Mouse (Mus musculus) stomach, embryonic 15.5 days (tissue): Measurements from ENCODE around the gene 1810013L24Rik. TPM values are rescaled to one million over a fixed set of nuclear protein-coding genes. Genes with fewer than 3 reads are reported as not detected.

Experiments
- ATAC-seq: fragments of 200-750 bp; cut with Nextera tagmentation; 2 replicates; pipeline ENCODE4 v1.8.0; 2017; ENCODE audit warnings: low read depth, moderate number of reproducible peaks, moderate TSS enrichment; ENCODE audit not compliant: insufficient read depth, low FRiP score
- H3K27ac ChIP-seq: fragments of 300-500 bp; sonication (generic); 2 replicates; pipeline ENCODE4 v1.5.1; 2015; ENCODE audit warnings: mild to moderate bottlenecking, inconsistent platforms
- H3K27me3 ChIP-seq: fragments of 300-500 bp; sonication (generic); replicated peaks from 2 replicates; pipeline ENCODE4 v1.6.1; 2015; ENCODE audit warnings: inconsistent platforms
- H3K36me3 ChIP-seq: fragments of 300-500 bp; sonication (generic); 2 replicates; pipeline ENCODE4 v1.6.1; 2015; ENCODE audit warnings: inconsistent platforms
- H3K4me1 ChIP-seq: fragments of 300-500 bp; sonication (generic); 2 replicates; pipeline ENCODE4 v1.6.1; 2015; ENCODE audit warnings: inconsistent platforms
- H3K4me2 ChIP-seq: fragments of 300-500 bp; sonication (generic); 2 replicates; pipeline ENCODE4 v1.6.1; 2015; ENCODE audit warnings: mild to moderate bottlenecking, inconsistent platforms
- H3K4me3 ChIP-seq: fragments of 300-500 bp; sonication (generic); replicated peaks from 2 replicates; pipeline ENCODE4 v1.5.1; 2015; ENCODE audit warnings: inconsistent platforms
- H3K9ac ChIP-seq: fragments of 300-500 bp; sonication (generic); 2 replicates; pipeline ENCODE4 v1.6.1; 2015; ENCODE audit warnings: inconsistent platforms
- H3K9me3 ChIP-seq: fragments of 300-500 bp; sonication (generic); 2 replicates; pipeline ENCODE4 v1.6.1; 2016; ENCODE audit warnings: inconsistent platforms
- WGBS: fragments of 180-500 bp; shearing (Covaris S2); methylation state at CpG from one replicate; pipeline ENCODE4 v1.1.7; 2015; 5-methylcytosine and 5-hydroxymethylcytosine counted together
- polyA plus RNA-seq: library from polyadenylated mRNA; unstranded; fragments of >200 nt; fragmentation: Nextera tagmentation; extraction: Ambion mirVana; gene quantifications from 2 replicates; pipeline ENCODE4 v1.2.1, GENCODE M21; 2015

Gene 1810013L24Rik
- polyA plus RNA-seq, 1 experiment from 2014 or later = 20.8 TPM

DNA sequence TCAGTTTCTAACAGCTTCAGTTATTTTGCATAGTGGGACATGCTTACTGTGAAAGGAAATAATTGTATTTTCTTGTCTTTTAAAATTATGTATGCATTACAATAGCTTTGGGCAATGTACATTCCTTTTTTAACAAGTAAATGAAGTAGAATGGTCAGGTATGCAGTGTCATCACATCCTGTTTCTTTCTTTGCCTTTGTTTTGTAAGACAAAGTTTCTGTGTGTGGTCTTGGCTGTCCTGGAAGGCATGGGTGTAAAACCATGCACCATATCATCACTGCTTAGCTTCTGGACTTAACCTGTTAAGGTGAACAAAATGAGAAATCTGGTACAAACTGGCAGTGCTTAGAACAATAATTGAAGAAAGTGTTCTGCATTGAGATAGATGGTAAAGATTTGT, 9.0 kb downstream of the 1810013L24Rik start:
- no peak overlapping the region for H3K4me3 ChIP-seq
- no peaks in the 10 kb centered on the region for H3K4me1 ChIP-seq
- no peak overlapping the region for H3K4me2 ChIP-seq
- H3K27me3 ChIP-seq = no peaks in the 10 kb centered on the region
- no peak overlapping the region for H3K9ac ChIP-seq
- no peaks in the 10 kb centered on the region for H3K9me3 ChIP-seq
- no peak overlapping the region for H3K27ac ChIP-seq
- H3K36me3 ChIP-seq = peaks cover 25% of the 10 kb centered on the region
- no peak for ATAC-seq

GRCm38 (mm10) chr16:8840557-8840956, 10.7 kb downstream of the 1810013L24Rik start:
- H3K4me1 ChIP-seq = no peaks in the 10 kb centered on the region
- no peak overlapping the region for H3K4me2 ChIP-seq
- H3K27ac ChIP-seq = no peak overlapping the region
- peaks cover 27% of the 10 kb centered on the region for H3K36me3 ChIP-seq
- no peaks in the 10 kb centered on the region for H3K27me3 ChIP-seq
- ATAC-seq = no peak
- H3K9me3 ChIP-seq = no peaks in the 10 kb centered on the region
- no peak overlapping the region for H3K4me3 ChIP-seq
- no peak overlapping the region for H3K9ac ChIP-seq
- WGBS = 90% methylated on average over 3 of the region's 3 CpGs

DNA sequence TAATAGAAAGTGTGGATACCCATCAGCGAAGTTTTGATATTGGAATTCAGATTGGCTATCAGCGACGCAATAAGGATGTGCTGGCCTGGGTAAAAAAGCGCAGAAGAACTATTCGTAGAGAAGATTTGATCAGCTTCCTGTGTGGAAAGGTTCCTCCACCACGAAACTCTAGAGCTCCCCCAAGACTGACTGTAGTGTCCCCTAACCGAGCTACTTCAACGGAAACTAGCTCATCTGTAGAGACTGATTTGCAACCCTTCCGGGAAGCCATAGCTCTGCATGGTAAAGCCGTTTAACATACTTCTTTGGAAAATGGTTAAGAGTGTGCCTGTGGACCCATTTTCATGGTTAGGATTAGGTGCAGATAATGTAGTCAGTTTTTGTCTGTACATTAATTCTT, 13.1 kb downstream of the 1810013L24Rik start:
- no peak overlapping the region for H3K27ac ChIP-seq
- H3K9ac ChIP-seq = no peak overlapping the region
- H3K9me3 ChIP-seq = no peaks in the 10 kb centered on the region
- H3K4me3 ChIP-seq = no peak overlapping the region
- H3K4me1 ChIP-seq = no peaks in the 10 kb centered on the region
- no peaks in the 10 kb centered on the region for H3K27me3 ChIP-seq
- WGBS = 90% methylated on average over 10 of the region's 10 CpGs
- peaks cover 18% of the 10 kb centered on the region for H3K36me3 ChIP-seq
- ATAC-seq = no peak
- no peak overlapping the region for H3K4me2 ChIP-seq

- WGBS = 82% methylated on average over 3 of the region's 3 CpGs
- H3K27ac ChIP-seq = no peak overlapping the region
- no peak overlapping the region for H3K4me3 ChIP-seq
- ATAC-seq = no peak
- H3K9me3 ChIP-seq = no peaks in the 10 kb centered on the region
- no peaks in the 10 kb centered on the region for H3K27me3 ChIP-seq
- peaks cover 13% of the 10 kb centered on the region for H3K36me3 ChIP-seq
- no peak overlapping the region for H3K4me2 ChIP-seq
- no peaks in the 10 kb centered on the region for H3K4me1 ChIP-seq
- no peak overlapping the region for H3K9ac ChIP-seq
These were observed 13.8 kb downstream of the 1810013L24Rik start for GRCm38 (mm10) chr16:8843580-8844175.

GRCm38 (mm10) chr16:8845986-8846385, 16.1 kb downstream of the 1810013L24Rik start:
- H3K9ac ChIP-seq = no peak overlapping the region
- H3K4me1 ChIP-seq = 0 out of 2 replicates have a peak, but pooled peaks cover 3% of the 10 kb centered on the region
- H3K4me3 ChIP-seq = no peak overlapping the region
- H3K27ac ChIP-seq = no peak overlapping the region
- WGBS = 82% methylated on average over 4 of the region's 4 CpGs
- no peaks in the 10 kb centered on the region for H3K27me3 ChIP-seq
- no peak overlapping the region for H3K4me2 ChIP-seq
- H3K36me3 ChIP-seq = peaks cover 13% of the 10 kb centered on the region
- H3K9me3 ChIP-seq = no peaks in the 10 kb centered on the region
- no peak for ATAC-seq

- H3K27ac ChIP-seq = no peak overlapping the region
- no peaks in the 10 kb centered on the region for H3K27me3 ChIP-seq
- H3K4me2 ChIP-seq = no peak overlapping the region
- peaks cover 6% of the 10 kb centered on the region for H3K36me3 ChIP-seq
- WGBS = 77% methylated on average over 4 of the region's 4 CpGs
- no peaks in the 10 kb centered on the region for H3K9me3 ChIP-seq
- no peak overlapping the region for H3K4me3 ChIP-seq
- 0 out of 2 replicates have a peak, but pooled peaks cover 3% of the 10 kb centered on the region for H3K4me1 ChIP-seq
- no peak for ATAC-seq
- no peak overlapping the region for H3K9ac ChIP-seq
These were observed 18.6 kb downstream of the 1810013L24Rik start for GRCm38 (mm10) chr16:8848309-8849068.

DNA sequence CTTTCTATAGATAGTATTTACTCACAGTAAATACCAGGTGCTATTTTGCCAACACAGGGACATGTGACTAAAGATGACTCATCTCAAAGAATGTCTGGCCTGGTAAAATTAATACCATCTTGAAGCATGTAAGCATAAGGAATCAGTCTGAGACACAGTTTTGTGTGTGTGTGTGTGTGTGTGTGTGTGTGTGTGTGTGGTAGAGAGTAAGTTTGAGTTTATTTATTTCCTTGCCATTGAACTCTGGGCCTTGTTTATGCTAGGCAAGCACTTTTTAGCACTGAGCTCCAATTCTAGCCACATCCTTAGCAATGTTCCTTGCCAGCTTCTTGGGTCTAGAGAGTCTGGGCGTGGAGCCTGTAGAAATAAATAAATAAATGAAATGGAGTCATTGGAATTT, 20.0 kb downstream of the 1810013L24Rik start:
- H3K27me3 ChIP-seq = no peaks in the 10 kb centered on the region
- ATAC-seq = no peak
- peaks cover 2% of the 10 kb centered on the region; the same call in 1 of the 2 replicates for H3K36me3 ChIP-seq
- no peaks in the 10 kb centered on the region for H3K9me3 ChIP-seq
- H3K4me1 ChIP-seq = 0 out of 2 replicates have a peak, but pooled peaks cover 3% of the 10 kb centered on the region
- no peak overlapping the region for H3K27ac ChIP-seq
- H3K4me2 ChIP-seq = no peak overlapping the region
- no peak overlapping the region for H3K9ac ChIP-seq
- 69% methylated on average over 1 of the region's 1 CpGs for WGBS
- H3K4me3 ChIP-seq = no peak overlapping the region

- WGBS = 92% methylated on average over 2 of the region's 2 CpGs
- no peaks in the 10 kb centered on the region for H3K9me3 ChIP-seq
- ATAC-seq = no peak
- H3K27me3 ChIP-seq = no peaks in the 10 kb centered on the region
- H3K4me3 ChIP-seq = no peak overlapping the region
- no peak overlapping the region for H3K4me2 ChIP-seq
- H3K9ac ChIP-seq = no peak overlapping the region
- peaks cover 14% of the 10 kb centered on the region; the same call in 1 of the 2 replicates for H3K36me3 ChIP-seq
- no peak overlapping the region for H3K27ac ChIP-seq
- no peaks in the 10 kb centered on the region for H3K4me1 ChIP-seq
These were observed 25.2 kb downstream of the 1810013L24Rik start for GRCm38 (mm10) chr16:8855143-8855542.

GRCm38 (mm10) chr16:8856820-8857219, 26.9 kb downstream of the 1810013L24Rik start:
- 81% methylated on average over 2 of the region's 2 CpGs for WGBS
- H3K9me3 ChIP-seq = no peaks in the 10 kb centered on the region
- peaks cover 18% of the 10 kb centered on the region; the same call in 1 of the 2 replicates for H3K36me3 ChIP-seq
- H3K9ac ChIP-seq = no peak overlapping the region
- H3K27ac ChIP-seq = no peak overlapping the region
- H3K4me1 ChIP-seq = no peaks in the 10 kb centered on the region
- no peak overlapping the region for H3K4me2 ChIP-seq
- ATAC-seq = no peak
- H3K27me3 ChIP-seq = no peaks in the 10 kb centered on the region
- no peak overlapping the region for H3K4me3 ChIP-seq

GRCm38 (mm10) chr16:8862336-8862987, 32.6 kb downstream of the 1810013L24Rik start:
- 83% methylated on average over 5 of the region's 5 CpGs for WGBS
- Histone ChIP-seq H3K27ac (no peak overlapping the region), H3K36me3 (peaks cover 13% of the 10 kb centered on the region; the same call in 1 of the 2 replicates)

DNA sequence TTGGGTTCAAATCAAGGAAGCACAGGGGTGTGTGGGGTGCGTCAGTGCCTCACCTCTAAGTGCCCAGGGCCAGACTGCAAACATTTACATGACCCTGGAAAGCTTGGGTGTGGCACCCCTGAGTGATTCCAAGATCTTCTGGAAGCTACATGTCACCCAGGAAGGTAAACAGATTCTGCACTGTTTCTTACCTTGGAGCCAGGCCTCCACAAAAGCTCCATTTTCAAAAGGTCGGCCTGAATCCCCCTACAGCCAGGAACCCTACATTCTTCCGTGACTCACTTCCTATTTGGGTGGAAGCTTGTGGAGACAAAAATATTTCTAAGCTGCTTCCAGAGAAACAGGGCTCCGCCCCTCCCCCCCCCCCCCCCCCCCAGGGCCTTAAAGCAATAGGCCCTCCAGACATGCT, 34.3 kb downstream of the 1810013L24Rik start:
- Histone ChIP-seq H3K27me3 (no peaks in the 10 kb centered on the region), H3K36me3 (0 out of 2 replicates have a peak, but pooled peaks cover 7% of the 10 kb centered on the region), H3K4me3 (no peak overlapping the region), H3K4me1 (peaks cover 8% of the 10 kb centered on the region; the same call in 1 of the 2 replicates), H3K27ac (no peak overlapping the region), H3K9me3 (no peaks in the 10 kb centered on the region), H3K4me2 (no peak overlapping the region), H3K9ac (no peak overlapping the region)
- 19% methylated on average over 4 of the region's 4 CpGs for WGBS
- no peak for ATAC-seq

More at GRCm38 (mm10) chr16:8862336-8862987, 32.6 kb downstream of the 1810013L24Rik start:
- Histone ChIP-seq H3K27me3 (no peaks in the 10 kb centered on the region), H3K9ac (no peak overlapping the region), H3K9me3 (no peaks in the 10 kb centered on the region), H3K4me1 (peaks cover 8% of the 10 kb centered on the region; the same call in 1 of the 2 replicates), H3K4me2 (no peak overlapping the region), H3K4me3 (no peak overlapping the region)
- no peak for ATAC-seq
